Mouse (Mus musculus): ENCODE measurements around the gene Chst5.
"Not testable (repeated sequence)": the region's sequence is repeated elsewhere in the genome, so short reads cannot be mapped to it uniquely, and the experiment has no call there.

The Chst5 gene

DNA sequence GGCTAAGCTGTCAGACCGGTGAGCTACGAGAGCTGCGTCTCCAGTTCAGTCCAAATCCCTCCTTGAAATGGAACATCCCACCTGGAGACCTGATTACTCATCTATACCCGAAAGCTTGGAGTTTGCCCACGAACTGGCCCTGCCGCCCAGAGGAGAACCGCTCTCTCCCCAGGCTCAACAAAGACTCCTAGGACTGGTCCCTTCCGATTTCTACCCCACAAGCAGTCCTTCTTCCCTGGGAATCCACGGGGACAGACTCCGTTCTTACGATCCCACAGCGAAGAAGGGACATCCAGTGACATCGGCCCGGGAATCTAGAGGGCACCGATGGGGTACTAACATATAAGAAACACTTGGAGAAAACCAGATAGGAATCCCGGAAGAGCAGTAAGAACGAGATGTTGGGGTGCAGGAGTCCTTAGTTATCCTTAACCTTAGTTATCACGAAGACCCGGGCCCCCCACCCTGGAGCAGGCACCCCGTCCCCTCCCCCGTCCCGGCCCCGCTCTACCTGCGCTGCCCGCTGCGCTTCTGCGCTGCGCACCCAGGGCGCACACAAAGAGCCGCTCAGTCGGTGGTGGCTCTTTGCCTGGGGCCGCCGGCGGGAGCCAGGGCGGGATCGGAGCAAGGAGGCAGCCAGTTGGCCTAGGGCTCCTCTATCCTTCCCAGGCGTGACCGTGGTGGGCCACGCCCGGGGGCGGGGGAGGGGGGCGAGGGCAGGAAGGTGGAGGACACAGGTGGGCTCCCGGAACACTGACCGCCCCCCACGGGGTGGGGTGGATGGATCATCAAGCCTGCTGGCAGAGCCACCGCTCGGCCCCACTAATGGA, at the start of gene Chst5:
Chst5 (minus strand) TSS at position 827 of the 830 bp plus-strand sequence.
- in situ Hi-C loops (cut with MboI, MseI): no loop called here

DNA sequence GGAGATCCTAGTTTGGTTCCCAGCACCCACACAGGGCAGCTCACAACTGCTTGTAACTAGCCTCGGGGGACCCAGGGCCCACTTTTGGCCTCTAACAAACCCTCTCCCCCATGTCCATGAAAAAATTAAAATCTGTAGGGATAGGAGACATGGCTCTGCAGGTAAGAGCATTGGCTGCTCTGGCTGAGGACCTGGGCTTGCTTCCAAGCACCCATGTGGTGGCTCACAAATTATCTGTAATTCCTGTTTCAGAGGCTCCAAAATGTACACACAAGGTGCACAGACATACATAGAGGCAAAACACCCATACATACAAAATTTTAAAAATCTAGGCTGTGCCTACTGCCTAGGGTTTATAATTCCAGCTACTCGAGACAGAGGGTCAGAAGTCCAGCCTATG, 47.0 kb upstream of the Chst5 start:
- in situ Hi-C loops (cut with MboI, MseI): no loop called here

DNA sequence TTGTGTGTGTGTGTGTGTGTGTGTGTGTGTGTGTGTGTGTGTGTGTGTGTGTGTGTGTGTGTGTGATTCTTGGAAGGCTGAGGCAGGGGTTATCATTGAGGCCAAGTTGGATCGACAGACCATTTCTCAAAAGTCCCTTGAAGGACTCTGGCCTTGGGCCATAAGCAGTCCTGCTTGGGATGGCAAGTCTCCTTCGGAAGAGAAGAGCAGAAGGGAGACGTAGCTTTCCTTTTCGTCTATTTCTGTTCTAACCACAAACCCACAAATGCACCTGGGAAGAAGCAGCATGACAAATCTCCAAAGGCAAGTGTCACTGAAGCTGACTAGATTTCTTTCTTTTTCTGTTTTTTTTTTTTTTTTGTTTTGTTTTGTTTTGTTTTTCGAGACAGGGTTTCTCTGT, 45.6 kb upstream of the Chst5 start:
- in situ Hi-C loops (cut with MboI, MseI): no loop called here

DNA sequence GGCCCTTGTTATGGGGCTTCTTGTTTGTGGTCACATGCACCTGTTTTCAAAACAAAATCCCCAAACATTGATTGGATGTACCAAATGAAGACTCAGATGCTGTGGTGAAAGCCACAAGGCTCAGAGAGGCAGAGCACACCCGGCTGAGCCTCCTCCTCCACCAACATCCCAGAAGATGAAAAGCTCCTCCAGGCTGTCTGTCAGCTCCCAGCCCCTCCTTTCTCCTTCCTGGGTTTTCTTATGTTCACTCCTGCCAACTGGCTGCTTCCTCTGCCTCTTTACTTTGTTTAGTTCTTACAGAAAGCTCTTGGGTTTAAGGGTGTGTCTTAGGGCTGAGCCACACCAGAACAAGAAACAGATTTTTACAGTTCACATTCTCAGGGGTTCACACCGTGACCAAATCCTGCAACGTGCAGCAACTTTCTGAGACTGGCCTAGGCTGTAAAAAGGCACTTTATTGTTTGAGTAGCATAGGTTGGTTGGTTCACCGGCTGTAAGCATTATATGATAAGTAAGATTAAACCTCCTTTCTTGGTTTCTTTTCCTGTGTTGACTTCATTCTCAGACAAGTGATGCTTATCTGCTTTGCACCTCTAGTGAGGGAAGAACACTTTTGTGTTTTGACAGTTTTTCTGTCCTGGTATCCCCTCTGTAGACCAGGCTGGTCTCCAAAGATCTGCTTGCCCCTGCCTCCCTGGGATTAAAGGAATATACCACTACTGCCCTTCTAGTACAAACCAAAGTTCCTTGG, 44.8 kb upstream of the Chst5 start:
- in situ Hi-C loops (cut with MboI, MseI): no loop called here

DNA sequence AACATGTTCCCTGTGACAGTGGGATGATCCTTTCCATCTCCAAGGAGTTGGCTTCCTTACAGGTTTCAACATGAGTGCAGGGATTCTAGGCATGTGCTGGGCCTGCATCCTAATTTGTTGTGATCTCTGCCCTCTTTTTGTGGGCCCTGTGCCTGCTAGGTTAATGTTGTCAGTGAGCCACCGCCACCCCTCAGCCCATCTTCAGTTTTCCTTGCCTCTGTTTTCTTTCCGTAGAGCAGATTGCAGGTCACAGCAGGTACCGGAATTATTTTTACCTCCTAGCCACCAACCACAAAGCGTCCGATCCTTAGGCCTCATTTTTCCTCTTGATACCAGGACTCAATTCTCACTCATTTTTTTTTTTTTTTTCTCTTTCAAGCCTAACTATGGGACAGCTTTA, 41.7 kb upstream of the Chst5 start:
- in situ Hi-C loops (cut with MboI, MseI): no loop called here

DNA sequence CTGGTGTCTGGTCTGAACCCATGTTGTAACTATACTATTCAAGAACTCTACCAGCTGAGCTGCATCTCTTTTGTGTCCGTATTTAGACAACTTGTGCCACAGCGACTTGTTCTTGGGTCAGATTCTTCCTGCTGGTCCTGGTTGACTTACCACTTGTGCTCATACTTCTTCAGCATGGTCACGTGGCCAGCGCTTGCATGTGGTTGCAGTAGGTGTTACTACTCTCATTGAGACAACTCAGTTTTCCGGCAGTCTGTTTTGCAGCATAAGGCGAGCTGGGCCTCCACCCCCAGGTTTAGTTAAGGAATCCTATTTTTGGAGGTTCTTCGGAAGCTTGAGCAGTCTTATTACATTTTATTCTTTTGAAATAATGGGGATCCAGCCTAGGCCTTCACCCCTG, 41.1 kb upstream of the Chst5 start:
- in situ Hi-C loops (cut with MboI, MseI): no loop called here

DNA sequence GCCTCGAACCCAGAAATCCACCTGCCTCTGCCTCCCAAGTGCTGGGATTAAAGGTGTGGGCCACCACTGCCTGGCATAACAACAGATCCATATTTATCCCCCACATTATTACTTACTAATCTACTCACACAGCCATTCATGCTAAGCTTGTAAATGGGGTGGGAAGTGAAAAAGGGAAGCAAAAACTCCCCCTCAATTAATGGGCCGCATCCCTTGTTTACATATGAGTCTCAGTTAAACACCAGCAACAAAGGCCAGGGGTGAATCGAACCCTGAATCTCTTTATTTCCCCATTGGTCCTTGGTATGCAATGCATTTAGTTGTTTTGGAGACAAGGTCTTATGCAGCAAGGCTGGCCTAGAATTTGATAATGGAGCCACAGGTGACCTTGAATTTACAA, 40.6 kb upstream of the Chst5 start:
- in situ Hi-C loops (cut with MboI, MseI): no loop called here

DNA sequence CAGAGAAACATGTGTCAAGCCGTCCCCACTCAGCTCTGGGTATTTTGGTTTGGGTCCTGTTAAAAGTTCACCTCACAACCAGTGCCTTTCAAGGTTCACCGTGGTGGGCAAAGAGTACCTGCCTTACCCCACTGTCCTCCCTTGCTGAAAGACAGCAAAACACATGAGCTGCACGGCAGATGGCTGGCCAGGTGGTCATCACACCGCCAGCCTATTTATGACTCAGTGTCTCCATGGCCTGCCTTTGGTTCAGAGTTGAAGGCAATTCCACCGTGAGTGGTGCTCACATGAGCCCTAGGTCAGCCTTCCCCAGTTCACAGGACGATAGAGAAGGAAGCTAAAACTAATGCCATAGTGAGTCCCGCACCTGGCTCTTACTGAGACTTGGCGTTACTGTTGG, 37.7 kb upstream of the Chst5 start:
- in situ Hi-C loops (cut with MboI, MseI): no loop called here

DNA sequence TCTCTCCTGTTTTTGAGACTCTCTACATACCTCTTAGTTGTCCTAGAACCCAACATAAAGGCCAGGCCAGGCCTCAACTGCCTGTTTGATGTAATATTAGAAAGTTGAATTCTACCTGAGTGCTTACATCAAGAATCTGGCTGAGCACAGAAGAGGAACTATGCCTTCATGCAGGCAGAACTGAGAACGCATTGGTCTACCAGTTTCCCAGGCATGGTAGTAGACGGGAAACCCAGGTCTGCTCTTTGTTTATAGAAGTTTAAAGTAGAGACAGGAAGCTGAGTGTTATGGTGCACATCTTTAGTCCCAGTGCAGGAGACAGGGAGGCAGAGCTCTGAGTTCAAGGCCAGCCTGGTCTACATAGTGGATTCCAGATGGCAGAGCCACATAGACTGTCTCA, 36.9 kb upstream of the Chst5 start:
- in situ Hi-C loops (cut with MboI, MseI): no loop called here

DNA sequence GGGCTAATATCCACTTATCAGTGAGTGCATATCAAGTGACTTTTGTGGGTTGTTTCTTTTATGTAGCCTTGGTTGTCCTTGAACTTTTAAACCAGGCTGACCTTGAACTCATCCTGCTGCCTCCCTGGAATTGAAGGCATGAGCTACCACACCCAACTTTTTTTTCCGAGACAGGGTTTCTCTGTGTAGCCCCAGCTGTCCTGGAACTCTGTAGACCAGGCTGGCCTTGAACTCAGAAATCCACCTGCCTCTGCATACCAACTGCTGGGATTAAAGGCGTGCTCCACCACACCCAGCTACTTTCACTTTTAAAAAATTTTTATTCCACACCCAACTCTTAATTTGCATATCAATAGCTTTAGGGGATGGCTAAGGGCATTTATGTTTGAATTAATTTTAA, 33.3 kb upstream of the Chst5 start:
- in situ Hi-C loops (cut with MboI, MseI): loop anchor here (5.0 kb wide), 1 partner anchor 49 kb away; the partner anchor contains the start of gene Adat1

DNA sequence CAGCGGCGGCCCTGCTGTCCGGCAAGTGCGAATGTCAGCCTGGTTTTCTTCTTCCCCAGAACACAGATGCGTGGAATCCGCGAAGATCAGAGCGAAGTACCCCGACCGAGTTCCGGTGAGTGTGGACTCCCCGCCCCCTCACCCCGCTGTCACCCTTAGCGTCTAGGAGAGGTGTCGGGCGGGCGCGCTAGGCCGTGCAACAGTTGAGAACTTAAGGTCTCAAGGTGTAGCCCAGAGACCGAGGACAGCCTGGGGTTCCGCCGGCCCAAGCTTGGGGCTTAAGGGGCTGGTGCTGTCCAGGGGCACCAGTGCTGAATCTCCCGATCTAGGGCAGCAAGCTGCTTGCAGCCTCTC, 30.8 kb upstream of the Chst5 start:
- in situ Hi-C loops (cut with MboI, MseI): loop anchor here (5.0 kb wide), 1 partner anchor 51 kb away; the partner anchor contains the start of gene Adat1

DNA sequence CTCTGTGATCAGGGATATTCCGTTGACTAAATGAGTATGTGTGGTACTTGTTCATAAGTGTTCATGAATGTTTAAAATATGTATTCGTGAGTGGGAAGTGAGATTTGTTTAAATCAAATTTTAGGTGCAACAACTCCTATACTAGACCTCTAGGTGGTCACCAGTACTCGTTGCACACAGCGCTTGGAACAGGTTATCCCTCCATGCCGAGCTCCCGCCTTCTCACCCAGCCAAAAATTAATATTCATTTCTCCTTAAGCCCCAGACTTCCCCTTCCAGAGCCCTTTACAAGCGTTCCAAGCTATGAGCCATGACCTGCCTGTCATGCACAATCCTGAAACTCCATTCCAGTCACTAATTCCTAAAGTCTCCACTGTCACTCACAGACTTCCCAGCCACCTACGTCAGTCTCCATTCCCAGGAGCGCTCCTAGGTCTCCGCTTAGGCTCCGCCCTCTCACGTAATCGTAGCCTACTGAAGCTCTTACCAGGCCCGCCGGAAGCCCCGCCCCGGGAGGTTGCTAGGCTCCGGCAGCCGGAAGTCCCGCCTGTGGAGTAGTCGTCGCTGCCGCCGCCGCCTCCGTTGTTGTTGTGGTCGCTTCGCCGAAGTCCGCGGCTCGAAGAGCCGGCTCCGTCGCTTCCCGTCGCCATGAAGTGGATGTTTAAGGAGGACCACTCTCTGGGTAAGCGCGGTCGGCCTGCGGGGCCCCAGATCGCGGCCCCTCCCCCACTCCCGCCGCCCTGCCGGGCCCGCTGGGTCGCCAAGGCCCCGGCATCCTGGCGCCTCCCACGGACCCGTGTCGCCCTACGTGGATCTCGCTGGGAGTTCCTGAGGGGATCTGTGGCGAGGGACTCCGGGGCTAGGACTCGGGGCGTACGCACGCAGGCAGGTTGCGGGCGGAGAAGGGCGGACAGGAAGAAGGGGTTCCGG, 30.2 kb upstream of the Chst5 start, which contains the start of gene Gabarapl2:
Gabarapl2 (plus strand) TSS at position 533 of the 930 bp plus-strand sequence.
- in situ Hi-C loops (cut with MboI, MseI): loop anchor here (5.0 kb wide), 1 partner anchor 52 kb away; the partner anchor contains the start of gene Adat1

DNA sequence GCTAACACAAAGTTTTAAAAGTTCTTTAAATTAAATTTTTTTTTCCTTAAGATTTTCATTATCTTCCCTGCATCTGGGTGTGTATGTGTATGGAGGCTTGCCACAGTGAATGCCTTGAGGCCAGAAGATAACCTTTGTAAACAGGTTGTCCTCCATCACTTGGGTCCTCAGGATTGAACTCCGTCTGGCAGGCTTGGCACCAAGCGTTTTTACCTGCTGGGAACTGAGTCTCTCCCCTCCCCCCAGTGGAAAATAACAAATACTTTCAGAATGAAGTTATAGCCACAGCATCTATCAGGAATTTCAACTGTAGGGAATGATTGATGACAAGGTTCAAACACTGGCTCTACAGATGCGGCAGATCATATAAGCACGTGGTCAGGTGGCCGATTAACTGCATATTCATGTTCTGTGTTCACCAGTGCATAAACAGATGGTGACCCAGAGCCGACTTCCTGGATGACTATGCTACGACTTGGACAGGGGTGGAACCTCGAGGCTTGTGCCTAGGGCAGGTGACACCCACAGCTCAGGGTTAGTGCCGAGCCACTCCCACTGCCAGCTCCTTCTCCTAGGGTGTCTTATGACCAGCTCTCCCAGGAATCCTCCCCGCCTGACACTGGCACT, 29.4 kb upstream of the Chst5 start:
- in situ Hi-C loops (cut with MboI, MseI): loop anchor here (5.0 kb wide), 1 partner anchor 53 kb away; the partner anchor contains the start of gene Adat1

DNA sequence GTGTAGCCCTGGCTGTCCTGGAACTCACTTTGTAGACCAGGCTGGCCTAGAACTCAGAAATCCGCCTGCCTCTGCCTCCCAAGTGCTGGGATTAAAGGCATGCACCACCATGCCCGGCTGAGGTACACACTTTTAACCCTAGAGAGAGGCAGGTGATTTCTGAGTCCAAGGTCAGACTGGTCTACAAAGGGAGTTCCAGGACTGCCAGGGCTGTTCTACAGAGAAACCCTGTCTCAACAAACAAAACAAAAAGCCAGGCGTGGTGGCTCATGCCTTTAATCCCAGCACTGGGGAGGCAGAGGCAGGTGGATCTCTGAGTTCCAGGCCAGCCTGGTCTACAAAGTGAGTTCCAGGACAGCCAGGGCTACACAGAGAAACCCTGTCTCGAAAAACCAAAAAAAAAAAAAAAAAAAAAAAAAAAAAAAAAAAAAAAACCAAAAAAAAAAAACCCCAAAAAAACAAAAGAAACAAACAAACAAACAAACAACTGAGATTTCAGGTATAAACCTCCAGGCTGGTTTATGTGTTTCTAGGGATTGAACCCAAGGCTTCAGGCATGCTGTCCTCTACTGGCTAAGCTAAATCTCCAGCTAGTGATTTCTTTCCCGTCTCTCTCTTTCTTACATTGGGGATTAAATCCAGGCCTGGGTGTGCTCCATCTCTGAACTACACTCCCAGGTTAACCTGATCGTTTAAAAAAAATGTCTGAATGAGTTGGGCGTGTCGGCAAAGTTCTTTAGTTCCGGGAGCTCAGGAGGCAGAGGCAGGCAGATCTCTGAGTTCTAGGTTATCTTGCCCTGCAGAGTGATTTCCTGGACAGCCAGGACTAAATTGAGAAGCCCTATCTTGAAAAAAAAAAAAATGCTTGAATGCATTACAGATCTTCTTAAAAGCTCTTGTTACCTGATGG, 28.1 kb upstream of the Chst5 start:
- in situ Hi-C loops (cut with MboI, MseI): not testable (repeated sequence)

DNA sequence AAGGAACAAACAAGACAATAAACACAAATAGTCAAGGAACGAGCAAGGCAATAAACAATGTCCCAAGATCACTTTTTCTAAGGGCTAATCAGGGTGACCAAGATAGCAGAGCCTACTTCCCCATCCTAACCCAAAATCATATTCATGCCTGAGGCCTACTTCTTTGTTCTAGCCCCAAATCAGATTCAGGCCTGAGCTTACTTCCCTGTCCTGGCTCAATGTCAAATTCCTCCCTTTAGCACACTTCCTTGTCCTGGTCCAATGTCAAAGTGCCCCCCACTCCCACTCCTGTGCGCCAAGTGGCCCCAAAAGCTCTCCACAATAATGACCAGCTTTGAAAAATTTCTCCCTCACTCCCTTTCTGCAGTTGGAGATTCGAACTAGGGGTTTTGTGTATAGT, 26.9 kb upstream of the Chst5 start:
- in situ Hi-C loops (cut with MboI, MseI): no loop called here

DNA sequence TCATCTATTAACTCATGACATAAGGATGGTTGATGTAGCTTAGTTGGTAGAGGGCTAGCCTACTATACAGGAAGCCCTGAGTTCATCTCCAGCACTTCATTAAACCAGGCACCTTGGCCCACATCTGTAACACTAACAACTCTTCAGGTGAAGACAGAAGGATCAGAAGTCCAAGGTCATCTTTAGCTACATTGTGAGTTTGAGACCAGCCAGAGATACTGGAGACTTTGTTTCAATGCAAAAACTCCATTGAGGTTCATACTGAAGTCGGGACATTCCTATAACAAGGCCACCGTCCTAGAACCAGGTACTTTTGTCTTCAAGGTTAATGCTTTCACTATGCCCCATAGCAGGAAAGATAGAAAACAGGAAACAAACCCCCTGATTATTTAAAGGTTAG, 24.0 kb upstream of the Chst5 start:
- in situ Hi-C loops (cut with MboI, MseI): no loop called here

DNA sequence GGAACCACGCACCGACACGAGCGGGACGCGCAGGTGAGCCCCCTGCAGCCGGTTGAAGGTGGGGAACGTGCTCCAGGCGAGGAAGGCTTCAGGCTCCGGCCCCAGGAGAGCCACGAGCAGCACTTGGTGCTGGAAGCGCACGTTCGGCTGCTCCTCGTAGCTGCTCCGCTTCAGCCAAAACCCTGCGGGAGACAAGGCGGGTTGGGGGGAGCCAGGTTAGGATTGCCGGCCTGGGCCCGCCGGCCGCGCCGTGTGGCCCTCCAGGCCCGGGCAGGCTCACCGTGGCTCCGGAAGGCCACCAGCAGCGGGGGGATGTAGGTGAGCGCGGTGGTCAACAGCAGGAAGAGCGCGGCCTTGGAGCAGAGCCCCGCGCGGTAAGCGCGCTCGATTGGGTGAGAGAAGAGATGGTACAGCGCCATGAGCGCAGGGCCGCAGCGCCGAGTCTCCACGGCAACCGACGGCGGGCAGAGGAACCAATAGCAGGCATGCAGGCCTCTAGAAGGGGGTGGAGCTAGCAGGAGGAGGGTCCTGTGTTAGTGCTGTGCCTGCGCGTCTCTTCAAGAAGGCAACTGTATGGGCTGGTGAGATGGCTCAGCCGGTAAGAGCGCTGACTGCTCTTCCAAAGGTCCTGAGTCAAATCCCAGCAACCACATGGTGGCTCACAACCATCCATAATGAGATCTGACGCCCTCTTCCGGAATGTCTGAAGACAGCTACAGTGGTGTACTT, 23.3 kb upstream of the Chst5 start, which contains the start of gene Tmem231:
Tmem231 (minus strand) TSS at position 534 of the 729 bp plus-strand sequence.
- in situ Hi-C loops (cut with MboI, MseI): no loop called here

DNA sequence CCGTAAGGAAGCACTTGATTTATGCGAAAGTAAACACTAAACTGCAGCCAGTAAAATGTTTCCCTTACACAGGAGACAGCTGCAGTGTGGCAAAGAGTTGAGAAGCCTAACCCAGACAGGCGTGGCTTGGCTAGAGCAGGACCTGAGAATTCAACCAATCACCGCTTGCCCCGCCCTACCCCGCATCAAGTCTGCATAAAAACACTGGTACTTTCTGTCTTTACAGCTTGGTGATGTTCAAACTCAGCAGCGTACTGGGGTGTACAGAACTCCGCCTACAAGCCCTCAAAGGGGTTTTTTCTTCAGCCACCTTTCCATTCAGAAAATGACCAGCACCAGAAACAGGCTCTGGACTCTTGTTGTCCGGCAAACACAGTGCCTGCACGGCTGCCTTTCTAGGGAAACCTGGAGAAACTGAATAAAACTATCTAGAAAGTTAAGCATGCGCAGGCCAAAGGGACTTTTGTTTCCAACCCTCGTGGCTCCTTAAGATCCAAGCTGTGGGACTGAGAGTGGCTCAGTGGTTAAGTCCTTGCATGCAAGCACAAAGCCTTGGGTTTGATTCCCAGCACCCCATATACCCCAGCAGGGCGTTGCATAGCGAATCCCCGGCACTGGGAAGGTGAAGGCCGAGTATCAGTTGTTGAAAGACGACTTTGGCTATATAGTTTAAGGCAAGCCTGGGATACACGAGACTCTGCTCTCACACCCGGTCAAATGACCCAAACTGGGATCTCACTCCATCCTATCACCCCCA, 22.5 kb upstream of the Chst5 start:
- in situ Hi-C loops (cut with MboI, MseI): no loop called here

DNA sequence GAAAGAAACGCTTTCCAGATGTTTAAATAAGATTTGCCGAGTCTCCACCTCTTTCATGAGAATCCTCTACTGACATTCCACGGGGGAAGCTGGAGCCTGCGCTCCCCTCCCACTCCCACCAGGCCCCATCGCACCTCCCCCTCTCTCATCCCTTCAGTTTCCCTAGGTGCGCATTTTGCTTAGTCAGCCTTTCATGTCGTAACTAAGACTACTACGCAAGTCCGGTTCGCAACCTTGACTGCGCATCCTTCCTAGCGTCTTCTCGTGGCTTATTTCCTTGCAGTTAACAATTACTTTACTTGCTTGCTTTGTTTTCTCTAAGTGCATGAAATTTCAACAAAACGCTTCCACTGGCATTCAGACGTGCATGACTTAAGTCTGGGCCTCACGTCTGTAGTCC, 21.5 kb upstream of the Chst5 start:
- in situ Hi-C loops (cut with MboI, MseI): no loop called here

Measured in T-helper 2 cell (primary cell).